Mouse (Mus musculus) liver, adult 2 months (tissue): ENCODE measurements around the gene Hs6st2. TPM values are rescaled to one million over a fixed set of nuclear protein-coding genes. Genes with fewer than 3 reads are reported as not detected.

Experiments
- DNase-seq: peaks from one replicate; pipeline ENCODE4 v3.0.0-alpha.2; 2011; ENCODE audit warnings: low read depth, low spot score; ENCODE audit errors: extremely low read depth
- H3K27ac ChIP-seq: fragments of 200-500 bp; replicated peaks from 2 replicates; pipeline ENCODE4 v1.5.1; 2012; ENCODE audit warnings: low read depth, mild to moderate bottlenecking, control low read depth, inconsistent platforms, low read length; ENCODE audit not compliant: insufficient read depth
- H3K27me3 ChIP-seq: fragments of 200-500 bp; 2 replicates; pipeline ENCODE4 v1.6.1; 2012; ENCODE audit warnings: mild to moderate bottlenecking, moderate library complexity, low read length, inconsistent platforms; ENCODE audit not compliant: control insufficient read depth, insufficient read depth
- H3K36me3 ChIP-seq: fragments of 200-500 bp; 2 replicates; pipeline ENCODE4 v1.6.1; 2012; ENCODE audit warnings: low read length, inconsistent platforms; ENCODE audit not compliant: control insufficient read depth, insufficient read depth
- H3K4me1 ChIP-seq: fragments of 200-500 bp; 2 replicates; pipeline ENCODE4 v1.6.1; 2011; ENCODE audit warnings: low read length; ENCODE audit not compliant: control insufficient read depth, insufficient read depth
- H3K4me3 ChIP-seq: fragments of 200-500 bp; 2 replicates; pipeline ENCODE4 v1.5.1; 2011; ENCODE audit warnings: low read depth, mild to moderate bottlenecking, control low read depth, low read length, moderate library complexity; ENCODE audit not compliant: insufficient read depth
- H3K79me2 ChIP-seq: fragments of 200-500 bp; 2 replicates; pipeline ENCODE4 v1.6.1; 2012; ENCODE audit warnings: inconsistent platforms, mild to moderate bottlenecking, low read length, moderate library complexity; ENCODE audit not compliant: control insufficient read depth, insufficient read depth
- H3K9ac ChIP-seq: fragments of 200-500 bp; 2 replicates; pipeline ENCODE4 v1.6.1; 2012; ENCODE audit warnings: low read depth, mild to moderate bottlenecking, control low read depth, inconsistent platforms, low read length
- CTCF ChIP-seq: fragments of 200-500 bp; IDR thresholded peaks from 2 replicates; pipeline ENCODE4 v1.5.1; 2011; ENCODE audit warnings: low read depth, low read length, control low read depth
- POLR2A ChIP-seq: fragments of 200-500 bp; IDR thresholded peaks from 2 replicates; pipeline ENCODE4 v1.6.1; 2011; ENCODE audit warnings: low read length, control low read depth; ENCODE audit not compliant: insufficient read depth; ENCODE audit errors: extremely low read depth
- WGBS: fragments of 180-500 bp; shearing (Covaris S2); methylation state at CpG from one replicate; pipeline ENCODE4 v1.1.7; 2018; 5-methylcytosine and 5-hydroxymethylcytosine counted together
- polyA plus RNA-seq: library from polyadenylated mRNA; depleted of rRNA; stranded (reverse); fragments of >200 nt; gene quantifications from 2 replicates; pipeline ENCODE4 v1.2.3, GENCODE M21; 2012; rRNA removed
- total RNA-seq: library from RNA; depleted of rRNA; stranded (reverse); fragments of >200 nt; gene quantifications from 2 replicates; pipeline ENCODE4 v1.2.3, GENCODE M21; 2014; rRNA removed

Gene Hs6st2
- under 0.01 and 0.07 TPM in 2 replicates for total RNA-seq
- polyA plus RNA-seq: not detected in 2 replicates

- H3K4me3 ChIP-seq: peak within 1 kb of the TSS; percentile 33; the same call in 1 of the 2 replicates
- no peaks in the 10 kb centered on the region for H3K4me1 ChIP-seq
- H3K27ac ChIP-seq: no peak within 1 kb of the TSS
- no peak within 1 kb of the TSS for H3K9ac ChIP-seq
- 13% methylated on average over 5 of the region's 5 CpGs for WGBS
- TF ChIP-seq POLR2A (no peak), CTCF (no peak)
- no peaks in the 10 kb centered on the region for H3K79me2 ChIP-seq
- DNase-seq: no peak
- H3K27me3 ChIP-seq: peaks cover 4% of the 10 kb centered on the region
- no peaks in the 10 kb centered on the region for H3K36me3 ChIP-seq
Observed at GRCm38 (mm10) chrX:51681756-51682155, at the start of gene Hs6st2. Gene Hs6st2, minus strand, starts transcription at chrX:51681856.

DNA sequence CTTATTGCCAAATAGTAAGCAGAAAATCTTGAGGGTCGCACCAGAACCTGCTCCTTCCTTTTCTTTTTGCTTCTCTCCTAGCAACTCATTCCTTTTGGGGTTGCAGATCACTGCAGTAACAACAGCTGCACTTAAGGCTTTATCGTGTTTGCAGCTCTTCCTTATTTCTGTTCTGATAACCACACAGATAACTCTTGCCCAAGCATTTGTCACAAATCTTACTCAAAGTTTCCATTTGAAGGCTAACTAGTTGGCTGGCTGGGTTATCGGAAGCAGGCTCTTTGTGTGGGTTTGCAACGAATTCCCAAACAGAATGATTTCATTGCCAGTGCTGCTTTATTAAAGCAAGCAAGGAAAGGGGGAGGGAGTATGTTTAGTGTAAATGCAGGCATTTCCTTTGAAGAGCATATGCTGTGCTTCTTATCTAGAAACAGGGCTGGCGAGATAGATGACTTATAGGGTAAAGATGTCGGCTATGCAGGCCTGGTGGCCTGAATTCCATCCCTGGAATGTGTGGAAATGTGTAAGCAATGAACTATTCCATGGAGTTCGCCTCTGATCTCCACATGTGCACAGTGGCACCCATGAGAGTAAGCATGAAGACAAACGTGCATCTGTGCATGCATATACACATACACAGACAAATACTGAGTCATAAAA is 32.6 kb upstream of the Hs6st2 start:
- H3K36me3 ChIP-seq: no peaks in the 10 kb centered on the region

DNA sequence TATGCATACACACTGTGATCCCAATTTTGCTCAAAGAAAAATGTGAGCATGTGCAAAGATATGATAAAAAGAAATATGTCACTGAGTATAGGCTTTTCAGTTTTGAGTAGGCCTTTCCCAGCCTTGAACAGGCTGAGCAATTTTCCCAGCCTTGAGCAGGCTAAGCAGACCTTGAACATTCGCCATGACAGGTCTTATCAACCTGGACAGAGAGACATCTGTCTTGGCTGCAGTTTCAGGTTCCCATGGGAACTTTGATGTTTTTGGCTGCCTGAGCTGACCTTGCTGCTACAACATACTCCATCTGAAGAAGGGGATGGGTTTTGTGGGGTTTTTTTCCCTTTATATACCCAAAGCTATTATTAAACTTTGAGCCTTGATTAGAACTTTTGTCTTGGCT is 31.3 kb upstream of the Hs6st2 start:
- no peak overlapping the region for H3K9ac ChIP-seq
- H3K79me2 ChIP-seq: no peaks in the 10 kb centered on the region
- no peak overlapping the region for H3K27ac ChIP-seq
- H3K27me3 ChIP-seq: no peaks in the 10 kb centered on the region
- DNase-seq: no peak
- no peak for TF ChIP-seq CTCF
- no peak for TF ChIP-seq POLR2A
- H3K4me1 ChIP-seq: no peaks in the 10 kb centered on the region
- 70% methylated on average over 1 of the region's 1 CpGs for WGBS
- H3K36me3 ChIP-seq: no peaks in the 10 kb centered on the region
- H3K4me3 ChIP-seq: no peak overlapping the region

More for the DNA sequence above, 32.6 kb upstream of the Hs6st2 start:
- Histone ChIP-seq H3K79me2 (no peaks in the 10 kb centered on the region), H3K9ac (no peak overlapping the region), H3K27ac (no peak overlapping the region), H3K4me3 (no peak overlapping the region), H3K27me3 (no peaks in the 10 kb centered on the region), H3K4me1 (no peaks in the 10 kb centered on the region)
- TF ChIP-seq CTCF (no peak), POLR2A (no peak)
- 58% methylated on average over 8 of the region's 8 CpGs for WGBS
- no peak for DNase-seq

DNA sequence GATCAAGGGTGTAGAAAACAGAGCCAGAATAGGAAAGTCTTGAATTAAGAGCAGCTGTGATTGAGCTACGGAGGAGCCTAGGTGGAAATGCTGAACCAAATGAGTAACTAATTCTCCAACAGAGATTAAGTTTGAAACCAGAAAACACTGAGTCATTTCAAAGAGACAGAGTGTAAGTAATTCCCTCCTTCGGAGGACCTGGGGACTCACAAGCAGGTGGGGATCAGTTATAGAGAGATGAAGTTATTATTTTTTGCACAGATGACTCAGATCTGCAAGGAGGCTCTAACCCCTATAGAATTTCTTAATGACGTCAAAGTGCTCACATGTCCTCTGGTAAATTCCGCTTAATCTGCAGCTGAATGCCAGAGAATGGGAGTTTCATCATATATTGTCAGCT is 21.2 kb upstream of the Hs6st2 start:
- WGBS: 80% methylated on average over 4 of the region's 4 CpGs
- Histone ChIP-seq H3K36me3 (no peaks in the 10 kb centered on the region), H3K27ac (no peak overlapping the region), H3K27me3 (no peaks in the 10 kb centered on the region), H3K79me2 (no peaks in the 10 kb centered on the region), H3K9ac (no peak overlapping the region), H3K4me3 (no peak overlapping the region), H3K4me1 (no peaks in the 10 kb centered on the region)
- TF ChIP-seq POLR2A (no peak), CTCF (no peak)
- no peak for DNase-seq

- Histone ChIP-seq H3K9ac (no peak overlapping the region), H3K36me3 (no peaks in the 10 kb centered on the region), H3K4me3 (no peak overlapping the region), H3K4me1 (no peaks in the 10 kb centered on the region), H3K79me2 (no peaks in the 10 kb centered on the region), H3K27me3 (no peaks in the 10 kb centered on the region), H3K27ac (no peak overlapping the region)
- TF ChIP-seq CTCF: no peak
- no peak for TF ChIP-seq POLR2A
- 65% methylated on average over 4 of the region's 4 CpGs for WGBS
- DNase-seq: no peak
Observed at GRCm38 (mm10) chrX:51699079-51699478, 17.4 kb upstream of the Hs6st2 start.

DNA sequence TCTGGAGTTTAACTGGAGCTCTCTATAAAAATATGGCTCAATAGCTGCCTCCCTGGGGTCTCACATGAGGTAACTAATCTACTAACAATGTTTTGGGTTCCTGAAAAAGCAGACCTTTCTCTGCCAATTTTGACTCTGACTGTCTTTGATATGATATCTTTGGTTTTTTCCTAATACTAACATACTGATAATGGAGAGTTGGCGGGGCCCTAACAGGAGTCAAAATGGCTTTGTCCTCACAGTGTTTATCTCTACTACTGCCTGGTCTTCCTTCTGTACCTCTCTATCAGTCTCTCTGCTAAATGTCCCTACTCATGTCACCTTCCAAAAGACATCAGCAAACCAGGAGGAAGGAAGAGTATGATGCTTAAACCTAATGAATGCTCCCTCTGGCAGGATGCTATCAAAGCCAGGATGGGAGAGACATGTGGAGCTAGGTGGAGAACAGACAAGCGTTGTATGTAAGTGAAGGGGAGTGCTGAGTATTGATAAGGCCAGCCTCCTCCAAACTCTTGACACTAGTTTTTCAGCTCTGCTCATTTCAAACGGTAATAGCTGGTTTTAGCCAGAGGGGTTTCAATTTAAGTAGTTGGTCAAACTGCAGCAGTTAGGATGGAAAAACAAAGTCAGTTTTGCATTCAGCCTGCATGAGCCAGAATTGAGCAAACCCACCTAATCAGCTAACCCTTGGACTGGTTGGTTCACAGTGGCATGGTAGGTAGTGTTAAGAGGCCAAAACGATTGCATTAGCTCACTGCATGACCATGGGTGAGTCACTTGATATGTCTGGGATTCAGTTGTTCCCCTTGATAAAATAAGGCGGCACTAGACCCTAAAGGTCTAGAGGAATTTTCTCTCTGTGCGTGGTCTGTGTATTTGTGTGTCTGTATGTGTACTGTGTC is 4.6 kb upstream of the Hs6st2 start:
- DNase-seq: no peak
- H3K4me3 ChIP-seq: no peak overlapping the region
- H3K27me3 ChIP-seq: no peaks in the 10 kb centered on the region; the same call in 1 of the 2 replicates
- no peaks in the 10 kb centered on the region for H3K4me1 ChIP-seq
- TF ChIP-seq CTCF (no peak), POLR2A (no peak)
- no peaks in the 10 kb centered on the region for H3K36me3 ChIP-seq
- no peaks in the 10 kb centered on the region for H3K79me2 ChIP-seq
- H3K27ac ChIP-seq: no peak overlapping the region
- WGBS: 73% methylated on average over 6 of the region's 6 CpGs
- no peak overlapping the region for H3K9ac ChIP-seq
